Mouse (Mus musculus) embryonic fibroblast, embryonic 13.5 days (primary cell): Measurements from ENCODE around the gene Carmil3.

ENCODE experiments used
- CTCF ChIP-seq: IDR thresholded peaks from 2 replicates; pipeline ENCODE4 v1.5.1; 2011; ENCODE audit warnings: mild to moderate bottlenecking, control low read depth, low read length, moderate library complexity, borderline replicate concordance; ENCODE audit not compliant: insufficient read depth
- POLR2A ChIP-seq: IDR thresholded peaks from 2 replicates; pipeline ENCODE4 v1.6.1; 2011; ENCODE audit warnings: low read depth, mild to moderate bottlenecking, control low read depth, low read length, moderate library complexity

DNA sequence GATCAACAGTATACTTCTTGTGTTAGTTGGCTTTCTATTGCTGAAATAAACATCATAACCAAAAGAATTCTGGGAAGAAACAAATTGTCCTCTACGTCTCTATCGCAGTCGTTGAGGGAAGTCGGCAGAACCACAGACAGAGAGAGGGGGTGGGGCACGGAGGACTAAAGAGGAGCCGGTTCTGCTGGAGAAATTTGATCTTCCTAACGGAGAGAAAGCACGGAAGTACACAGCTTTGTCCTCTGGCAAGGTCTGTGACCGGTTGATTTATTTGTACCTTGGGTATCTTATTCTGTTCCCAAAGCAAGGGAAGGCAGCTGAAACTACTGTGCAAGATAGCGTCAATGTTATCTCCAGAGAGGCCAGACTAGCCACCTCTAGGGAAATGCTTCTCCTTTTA lies 19.6 kb upstream of the Carmil3 start:
- TF ChIP-seq CTCF (no peak), POLR2A (no peak)
